Mouse (Mus musculus) kidney, embryonic 14.5 days (tissue): ENCODE measurements around the gene Ddx27. TPM values are rescaled to one million over a fixed set of nuclear protein-coding genes. Genes with fewer than 3 reads are reported as not detected.

ENCODE experiments used
- ATAC-seq: fragments of 200-750 bp; cut with Nextera tagmentation; 2 replicates; pipeline ENCODE4 v1.8.0; 2017; ENCODE audit warnings: moderate number of reproducible peaks, mild to moderate bottlenecking, moderate TSS enrichment, moderate library complexity; ENCODE audit not compliant: low FRiP score, low TSS enrichment
- H3K27ac ChIP-seq: fragments of 300-500 bp; sonication (generic); 2 replicates; pipeline ENCODE4 v1.5.1; 2014; ENCODE audit warnings: low read depth, mild to moderate bottlenecking, low read length, moderate library complexity, mixed read lengths
- H3K27me3 ChIP-seq: fragments of 300-500 bp; sonication (generic); 2 replicates; pipeline ENCODE4 v1.6.1; 2014; ENCODE audit warnings: mild to moderate bottlenecking, low read length; ENCODE audit not compliant: control insufficient read depth, insufficient read depth
- H3K36me3 ChIP-seq: fragments of 300-500 bp; sonication (generic); 2 replicates; pipeline ENCODE4 v1.6.1; 2014; ENCODE audit warnings: low read length, mixed read lengths; ENCODE audit not compliant: control insufficient read depth, insufficient read depth
- H3K4me1 ChIP-seq: fragments of 300-500 bp; sonication (generic); 2 replicates; pipeline ENCODE4 v1.6.1; 2014; ENCODE audit warnings: low read length, mixed read lengths; ENCODE audit not compliant: control insufficient read depth, insufficient read depth
- H3K4me2 ChIP-seq: fragments of 300-500 bp; sonication (generic); replicated peaks from 2 replicates; pipeline ENCODE4 v1.6.1; 2014; ENCODE audit warnings: low read depth, mild to moderate bottlenecking, low read length
- H3K4me3 ChIP-seq: fragments of 300-500 bp; sonication (generic); 2 replicates; pipeline ENCODE4 v1.5.1; 2014; ENCODE audit warnings: mild to moderate bottlenecking, low read length
- H3K9ac ChIP-seq: fragments of 300-500 bp; sonication (generic); 2 replicates; pipeline ENCODE4 v1.6.1; 2014; ENCODE audit warnings: low read depth, mild to moderate bottlenecking, low read length, moderate library complexity
- H3K9me3 ChIP-seq: fragments of 300-500 bp; sonication (generic); 2 replicates; pipeline ENCODE4 v1.6.1; 2016; ENCODE audit warnings: low read length; ENCODE audit not compliant: control insufficient read depth
- WGBS: fragments of 180-500 bp; shearing (Covaris S2); extraction: QIAGEN DNeasy Blood & Tissue Kit; methylation state at CpG from one replicate; pipeline ENCODE4 v1.1.7; 2014; 5-methylcytosine and 5-hydroxymethylcytosine counted together
- polyA plus RNA-seq: library from polyadenylated mRNA; unstranded; fragments of >200 nt; fragmentation: Nextera tagmentation; extraction: Ambion mirVana; gene quantifications from 2 replicates; pipeline ENCODE4 v1.2.1, GENCODE M21; 2014

Ddx27 gene
- polyA plus RNA-seq, 1 experiment from 2014 or later, result 55.8 TPM

DNA sequence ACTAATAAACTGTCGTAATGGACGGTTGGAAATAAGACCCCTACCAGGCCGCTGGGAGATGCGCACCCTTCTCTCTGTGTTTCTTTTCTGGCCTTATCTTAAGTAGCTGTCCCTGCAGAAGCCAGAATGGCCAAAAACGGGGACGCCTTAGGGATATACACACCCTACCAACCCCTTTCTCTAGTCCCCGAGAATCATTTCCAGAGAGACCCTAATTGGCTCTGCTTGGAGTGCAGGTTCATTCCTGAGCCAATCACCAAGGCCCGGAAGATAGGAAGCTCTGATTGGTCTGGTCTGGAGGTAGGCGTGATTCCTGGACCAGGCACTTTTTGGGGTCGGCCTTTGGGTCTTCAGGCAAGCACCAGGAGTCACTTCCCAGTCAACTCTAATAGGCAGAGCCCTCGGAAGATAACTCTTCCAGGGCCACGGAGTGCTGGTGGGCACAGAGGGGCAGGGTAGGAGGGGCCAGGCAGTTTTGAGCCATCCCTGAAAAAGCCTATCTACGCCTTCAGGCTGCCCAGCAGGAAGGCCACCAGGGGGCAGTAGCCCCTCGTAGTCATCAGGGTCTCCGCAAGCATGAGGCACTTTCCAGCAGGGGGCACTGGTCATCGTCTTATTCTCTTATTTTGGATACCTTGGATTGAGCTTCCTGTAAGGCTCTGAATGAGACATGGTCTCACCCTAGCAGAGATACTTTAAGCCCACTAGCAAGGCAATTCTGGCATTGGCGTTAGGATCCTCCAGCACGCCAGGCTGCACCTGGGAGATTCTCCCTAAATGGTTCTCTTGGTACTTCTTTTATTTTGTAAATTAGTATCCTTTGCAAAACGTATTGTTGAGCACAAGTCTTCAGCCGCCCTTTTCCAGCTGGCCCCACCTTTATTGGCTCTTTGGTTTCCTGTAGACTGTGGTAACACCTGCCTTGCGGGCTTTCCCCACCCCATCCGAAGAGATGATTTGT is 56.9 kb downstream of the Ddx27 start:
- Histone ChIP-seq H3K4me1 (0 out of 2 replicates have a peak, but pooled peaks cover 3% of the 10 kb centered on the region), H3K4me3 (peak overlapping the region; percentile 34), H3K27me3 (no peaks in the 10 kb centered on the region), H3K4me2 (peak overlapping the region; percentile 48), H3K36me3 (no peaks in the 10 kb centered on the region), H3K9me3 (no peaks in the 10 kb centered on the region), H3K27ac (no peak overlapping the region), H3K9ac (peak overlapping the region; percentile 50)
- ATAC-seq, result peak; percentile 95
- WGBS, result 8% methylated on average over 22 of the region's 22 CpGs

DNA sequence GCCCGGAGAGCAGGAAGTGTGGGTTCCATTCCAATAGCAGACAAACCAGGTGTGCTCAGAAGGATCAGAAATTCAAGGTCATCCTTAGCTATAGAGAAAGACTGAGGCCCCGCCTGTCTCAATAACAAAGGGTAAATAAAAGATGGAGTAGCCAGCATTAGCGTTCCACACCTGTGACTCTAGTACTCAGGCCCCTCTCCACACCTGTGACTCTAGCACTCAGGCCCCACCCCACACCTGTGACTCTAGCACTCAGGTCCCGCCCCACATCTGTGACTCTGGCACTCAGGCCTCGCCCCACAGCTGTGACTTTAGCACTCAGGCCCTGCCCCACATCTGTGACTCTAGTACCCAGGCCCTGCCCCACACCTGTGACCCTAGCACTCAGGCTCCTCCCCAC is 59.6 kb downstream of the Ddx27 start:
- H3K9me3 ChIP-seq, result no peaks in the 10 kb centered on the region
- ATAC-seq, result no peak
- no peak overlapping the region for H3K27ac ChIP-seq
- no peak overlapping the region for H3K4me3 ChIP-seq
- H3K4me1 ChIP-seq, result peaks cover 11% of the 10 kb centered on the region; the same call in 1 of the 2 replicates
- WGBS, result 91% methylated on average over 5 of the region's 5 CpGs
- H3K27me3 ChIP-seq, result no peaks in the 10 kb centered on the region
- no peak overlapping the region for H3K4me2 ChIP-seq
- no peak overlapping the region for H3K9ac ChIP-seq
- no peaks in the 10 kb centered on the region for H3K36me3 ChIP-seq

DNA sequence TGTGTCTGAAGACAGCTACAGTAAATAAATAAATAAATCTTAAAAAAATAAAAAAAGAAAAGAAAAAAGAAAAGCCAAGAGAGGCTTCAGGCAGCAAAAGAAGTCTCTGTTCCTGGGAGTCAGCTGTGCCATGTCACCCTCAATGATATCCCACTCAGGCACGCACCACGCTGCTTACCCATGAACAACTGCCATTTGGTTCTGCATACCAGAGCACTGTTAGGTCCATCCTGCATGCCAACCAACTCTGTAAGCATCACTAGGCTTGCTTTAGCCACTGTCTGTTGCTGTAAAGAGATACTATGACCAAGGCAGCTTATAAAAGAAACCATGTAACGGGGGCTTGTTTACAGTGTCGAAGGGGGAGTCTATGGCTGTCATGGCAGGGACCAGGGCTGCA is 61.4 kb downstream of the Ddx27 start:
- WGBS, result 88% methylated on average over 4 of the region's 4 CpGs
- no peaks in the 10 kb centered on the region for H3K36me3 ChIP-seq

DNA sequence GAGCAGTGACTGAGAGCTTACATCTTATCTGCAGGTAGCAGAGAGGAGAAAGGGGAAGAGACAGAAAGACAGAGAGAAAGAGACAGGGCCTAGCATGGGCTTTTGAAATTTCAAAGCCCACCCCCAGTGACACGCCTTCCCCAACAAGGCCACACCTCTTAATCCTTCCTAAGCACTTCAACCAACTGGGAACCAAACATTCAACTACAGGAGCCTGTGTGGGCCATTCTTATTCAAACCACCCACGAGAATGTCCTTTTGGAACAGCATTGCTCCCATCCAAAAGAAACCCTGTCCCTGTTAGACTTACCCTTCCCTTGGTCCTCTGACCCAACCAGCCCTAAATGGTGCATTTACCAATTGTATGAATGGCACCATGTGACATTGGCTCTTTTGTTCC is 61.8 kb downstream of the Ddx27 start:
- H3K4me1 ChIP-seq, result peaks cover 15% of the 10 kb centered on the region; the same call in 1 of the 2 replicates
- H3K27ac ChIP-seq, result no peak overlapping the region
- no peaks in the 10 kb centered on the region for H3K36me3 ChIP-seq
- no peak overlapping the region for H3K4me3 ChIP-seq
- no peaks in the 10 kb centered on the region for H3K27me3 ChIP-seq
- no peak for ATAC-seq
- no peaks in the 10 kb centered on the region for H3K9me3 ChIP-seq
- H3K4me2 ChIP-seq, result no peak overlapping the region
- WGBS, result 74% methylated on average over 2 of the region's 2 CpGs
- H3K9ac ChIP-seq, result no peak overlapping the region

More for the DNA sequence above, 61.4 kb downstream of the Ddx27 start:
- ATAC-seq, result no peak
- Histone ChIP-seq H3K4me3 (no peak overlapping the region), H3K27me3 (no peaks in the 10 kb centered on the region), H3K27ac (no peak overlapping the region), H3K9me3 (no peaks in the 10 kb centered on the region), H3K4me2 (no peak overlapping the region), H3K4me1 (peaks cover 15% of the 10 kb centered on the region; the same call in 1 of the 2 replicates), H3K9ac (no peak overlapping the region)

DNA sequence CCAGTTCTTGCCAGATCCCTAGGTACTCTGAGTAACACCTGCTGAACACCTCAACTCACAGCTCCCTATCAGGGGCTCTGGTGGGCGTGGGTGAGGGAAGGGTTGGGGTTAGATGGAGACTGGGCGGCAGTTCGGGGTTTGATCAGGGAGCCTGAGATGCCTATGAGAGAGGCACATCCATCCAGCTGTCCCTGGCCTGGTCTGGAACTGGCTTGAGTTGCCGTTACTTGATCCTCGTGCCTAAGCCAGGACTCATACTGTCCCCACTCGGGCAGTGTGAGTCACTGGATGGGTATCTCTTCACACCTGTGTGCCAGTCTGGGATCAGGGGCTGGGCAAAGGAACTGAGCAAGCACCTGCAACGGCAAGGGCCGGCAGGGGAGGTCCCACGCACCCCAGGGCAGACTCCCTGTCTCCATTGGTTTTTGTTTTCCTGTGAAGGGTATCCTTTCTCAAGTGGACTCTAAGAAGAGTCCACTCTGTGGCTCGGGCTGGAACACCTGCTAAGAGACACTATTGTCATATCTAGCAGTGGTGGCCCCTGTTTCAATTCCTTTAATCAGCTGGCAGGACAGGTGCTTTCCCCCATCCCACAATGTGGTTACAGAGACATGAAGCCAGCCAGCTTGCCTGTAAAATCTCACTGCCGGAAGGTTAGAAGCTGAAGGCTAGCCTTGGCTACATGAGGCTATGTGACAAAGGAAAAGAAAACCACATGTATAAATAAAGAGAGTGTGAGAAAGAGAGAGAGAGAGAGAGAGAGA is 62.4 kb downstream of the Ddx27 start:
- Histone ChIP-seq H3K27me3 (no peaks in the 10 kb centered on the region), H3K9ac (no peak overlapping the region), H3K9me3 (no peaks in the 10 kb centered on the region), H3K36me3 (no peaks in the 10 kb centered on the region), H3K4me2 (no peak overlapping the region), H3K27ac (no peak overlapping the region), H3K4me1 (peaks cover 12% of the 10 kb centered on the region; the same call in 1 of the 2 replicates), H3K4me3 (no peak overlapping the region)
- WGBS, result 83% methylated on average over 11 of the region's 11 CpGs
- ATAC-seq, result no peak

DNA sequence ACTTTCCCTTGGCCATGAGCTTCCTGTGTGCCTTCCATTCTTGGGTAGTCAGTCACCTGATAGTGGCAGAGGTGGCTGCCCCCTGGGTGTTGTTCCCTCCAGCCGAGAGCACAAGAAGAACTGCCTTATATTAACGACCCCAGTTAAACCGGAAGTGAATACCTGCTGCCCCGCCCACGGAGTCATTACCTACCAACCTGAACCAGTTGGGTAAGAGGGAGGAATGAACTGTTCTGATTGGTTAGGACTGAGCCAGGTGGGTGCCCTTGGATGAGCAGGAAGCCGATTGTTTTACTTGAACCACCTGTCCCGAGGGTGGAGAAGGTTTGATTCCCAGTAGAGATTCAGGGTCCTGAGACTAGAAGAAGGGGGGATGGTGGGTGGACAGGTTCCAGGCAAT is 63.5 kb downstream of the Ddx27 start:
- H3K27me3 ChIP-seq, result no peaks in the 10 kb centered on the region
- H3K36me3 ChIP-seq, result no peaks in the 10 kb centered on the region
- H3K4me3 ChIP-seq, result no peak overlapping the region
- peaks cover 12% of the 10 kb centered on the region; the same call in 1 of the 2 replicates for H3K4me1 ChIP-seq
- ATAC-seq, result no peak
- 28% methylated on average over 7 of the region's 7 CpGs for WGBS
- H3K9me3 ChIP-seq, result no peaks in the 10 kb centered on the region
- no peak overlapping the region for H3K4me2 ChIP-seq
- no peak overlapping the region for H3K9ac ChIP-seq
- H3K27ac ChIP-seq, result no peak overlapping the region

DNA sequence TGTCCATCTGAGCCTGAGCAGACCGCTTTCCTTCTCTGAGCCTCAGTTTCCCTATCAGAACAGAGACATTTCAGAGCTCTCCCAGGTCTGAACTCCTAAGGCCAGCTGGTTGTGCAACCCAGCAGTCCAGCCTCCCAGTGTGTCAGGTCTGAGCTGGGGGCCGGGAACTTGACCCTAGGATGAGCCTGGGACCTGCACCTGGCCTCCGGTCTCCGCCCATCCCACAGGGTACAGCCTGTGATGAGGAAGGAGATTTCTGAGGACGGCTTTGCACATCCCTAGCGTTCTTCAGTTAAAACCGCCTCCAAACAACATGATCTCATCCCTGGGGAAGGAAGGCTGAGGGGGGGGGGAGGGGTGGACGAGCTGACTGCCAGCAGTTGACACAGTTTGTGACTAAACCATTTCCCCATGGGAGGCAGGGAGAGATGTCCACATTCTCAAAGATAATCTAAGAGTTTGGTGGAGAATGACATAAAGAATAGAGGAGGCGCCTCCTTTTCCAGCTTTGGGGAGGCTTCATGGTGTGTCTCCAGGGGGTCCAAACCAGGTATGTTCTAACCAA is 64.0 kb downstream of the Ddx27 start:
- Histone ChIP-seq H3K4me2 (no peak overlapping the region), H3K9me3 (no peaks in the 10 kb centered on the region), H3K4me3 (no peak overlapping the region), H3K4me1 (peaks cover 12% of the 10 kb centered on the region; the same call in 1 of the 2 replicates), H3K27me3 (no peaks in the 10 kb centered on the region), H3K27ac (no peak overlapping the region), H3K36me3 (no peaks in the 10 kb centered on the region), H3K9ac (no peak overlapping the region)
- ATAC-seq, result peak; percentile 40; the same call in 1 of the 2 replicates
- 44% methylated on average over 9 of the region's 9 CpGs for WGBS

DNA sequence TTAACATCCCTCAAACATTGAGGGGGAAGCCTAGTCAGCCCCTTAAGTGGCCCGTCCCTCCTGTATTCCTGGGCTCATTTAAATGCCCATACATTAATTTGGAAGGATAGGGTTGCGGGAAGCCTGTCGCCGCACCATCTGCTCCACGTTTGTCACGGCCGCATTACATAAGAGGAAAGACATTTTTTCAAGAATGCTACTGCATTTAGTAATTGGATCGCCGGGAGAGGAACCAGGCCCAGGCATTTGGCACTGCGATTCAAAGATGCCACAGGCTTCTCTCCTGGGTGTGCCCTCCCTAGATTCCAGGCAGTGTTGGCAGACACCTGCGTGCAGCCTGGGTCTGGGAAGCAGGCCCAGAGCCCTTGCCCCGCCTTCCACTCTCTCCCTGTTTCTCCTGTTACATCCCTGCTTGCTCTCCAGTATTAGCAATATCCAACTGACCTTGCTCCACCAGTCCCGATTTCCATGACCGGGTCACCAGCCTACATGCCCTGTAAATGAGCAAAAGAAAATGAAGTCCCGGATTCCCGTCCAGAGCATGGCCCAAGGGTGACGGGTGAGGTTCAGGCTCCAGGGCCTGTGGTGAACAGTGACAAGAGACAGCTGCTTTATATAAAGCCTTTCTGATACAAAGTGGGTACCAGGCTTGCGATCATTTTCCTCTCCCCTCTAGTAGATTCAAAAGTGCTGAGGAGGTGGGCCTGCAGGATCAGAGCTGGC is 64.7 kb downstream of the Ddx27 start:
- WGBS, result 44% methylated on average over 18 of the region's 18 CpGs
- Histone ChIP-seq H3K36me3 (no peaks in the 10 kb centered on the region), H3K27me3 (no peaks in the 10 kb centered on the region), H3K27ac (no peak overlapping the region), H3K9me3 (no peaks in the 10 kb centered on the region), H3K9ac (no peak overlapping the region), H3K4me2 (no peak overlapping the region), H3K4me3 (no peak overlapping the region), H3K4me1 (peaks cover 12% of the 10 kb centered on the region; the same call in 1 of the 2 replicates)
- no peak for ATAC-seq
